Mouse (Mus musculus) midbrain, embryonic 15.5 days (tissue): Measurements from ENCODE around the gene Zfp385a. TPM values are rescaled to one million over a fixed set of nuclear protein-coding genes. Genes with fewer than 3 reads are reported as not detected.

Source experiments
- ATAC-seq: fragments of 200-750 bp; cut with Nextera tagmentation; replicated peaks from 2 replicates; pipeline ENCODE4 v1.8.0; 2017; ENCODE audit warnings: moderate TSS enrichment
- H3K27ac ChIP-seq: fragments of 300-500 bp; sonication (generic); 2 replicates; pipeline ENCODE4 v1.5.1; 2015; ENCODE audit warnings: mild to moderate bottlenecking, inconsistent platforms
- H3K27me3 ChIP-seq: fragments of 300-500 bp; sonication (generic); replicated peaks from 2 replicates; pipeline ENCODE4 v1.6.1; 2015; ENCODE audit warnings: inconsistent platforms
- H3K36me3 ChIP-seq: fragments of 300-500 bp; sonication (generic); replicated peaks from 2 replicates; pipeline ENCODE4 v1.6.1; 2015; ENCODE audit warnings: inconsistent platforms
- H3K4me1 ChIP-seq: fragments of 300-500 bp; sonication (generic); 2 replicates; pipeline ENCODE4 v1.6.1; 2015; ENCODE audit warnings: inconsistent platforms
- H3K4me2 ChIP-seq: fragments of 300-500 bp; sonication (generic); 2 replicates; pipeline ENCODE4 v1.6.1; 2015; ENCODE audit warnings: inconsistent platforms, mild to moderate bottlenecking, moderate library complexity
- H3K4me3 ChIP-seq: fragments of 300-500 bp; sonication (generic); 2 replicates; pipeline ENCODE4 v1.5.1; 2015; ENCODE audit warnings: mild to moderate bottlenecking, inconsistent platforms
- H3K9ac ChIP-seq: fragments of 300-500 bp; sonication (generic); 2 replicates; pipeline ENCODE4 v1.6.1; 2015; ENCODE audit warnings: mild to moderate bottlenecking, inconsistent platforms
- H3K9me3 ChIP-seq: fragments of 300-500 bp; sonication (generic); 2 replicates; pipeline ENCODE4 v1.6.1; 2016; ENCODE audit warnings: inconsistent platforms
- WGBS: fragments of 180-500 bp; shearing (Covaris S2); methylation state at CpG from one replicate; pipeline ENCODE4 v1.1.7; 2015; ENCODE audit warnings: mixed read lengths; 5-methylcytosine and 5-hydroxymethylcytosine counted together
- polyA plus RNA-seq: library from polyadenylated mRNA; unstranded; fragments of >200 nt; fragmentation: Nextera tagmentation; extraction: Ambion mirVana; gene quantifications from 2 replicates; pipeline ENCODE4 v1.2.1, GENCODE M21; 2015

Zfp385a gene
- polyA plus RNA-seq, 1 experiment from 2014 or later: 24.4 TPM

DNA sequence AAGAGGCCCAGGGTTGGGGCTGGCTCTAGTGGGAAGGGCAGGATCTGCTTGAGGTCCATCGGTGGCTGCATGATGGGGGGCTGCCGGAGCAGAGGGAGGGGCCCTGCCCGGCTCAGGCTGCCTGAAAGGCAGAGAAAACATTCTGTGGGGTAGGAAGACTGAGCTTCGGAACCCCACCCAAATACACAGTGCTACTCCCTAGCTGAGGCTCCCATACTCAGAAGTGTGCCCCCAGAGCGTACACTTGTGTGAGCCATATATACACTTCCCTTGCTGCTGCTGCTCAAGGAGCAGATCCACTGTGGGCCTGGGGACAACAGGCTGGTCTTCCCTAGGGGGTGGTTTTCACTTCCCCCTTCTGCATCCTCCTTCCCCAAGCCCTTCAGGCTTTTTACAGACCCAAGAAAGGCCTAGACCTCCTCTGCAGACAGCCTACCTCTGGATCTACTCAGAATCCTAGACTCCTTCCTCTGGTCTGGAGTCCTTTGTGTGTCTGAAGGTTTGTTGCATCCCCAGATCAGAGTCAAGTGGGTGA is 6.7 kb downstream of the Zfp385a start:
- Histone ChIP-seq H3K27me3 (no peaks in the 10 kb centered on the region), H3K4me1 (peaks cover 24% of the 10 kb centered on the region), H3K4me3 (no peak overlapping the region), H3K36me3 (no peaks in the 10 kb centered on the region), H3K27ac (no peak overlapping the region), H3K9ac (no peak overlapping the region), H3K4me2 (no peak overlapping the region), H3K9me3 (no peaks in the 10 kb centered on the region)
- WGBS: 43% methylated on average over 5 of the region's 5 CpGs
- no peak for ATAC-seq

GRCm38 (mm10) chr15:103323455-103324247 is 16.2 kb downstream of the Zfp385a start:
- peak overlapping the region; percentile 73 for H3K27ac ChIP-seq
- H3K4me3 ChIP-seq: peak overlapping the region; percentile 63
- H3K4me1 ChIP-seq: peaks cover 29% of the 10 kb centered on the region
- 1% methylated on average over 39 of the region's 40 CpGs for WGBS
- H3K9me3 ChIP-seq: no peaks in the 10 kb centered on the region
- H3K36me3 ChIP-seq: no peaks in the 10 kb centered on the region
- no peaks in the 10 kb centered on the region for H3K27me3 ChIP-seq
- peak; percentile 97 for ATAC-seq
- peak overlapping the region; percentile 83 for H3K9ac ChIP-seq
- peak overlapping the region; percentile 66 for H3K4me2 ChIP-seq

- WGBS: 0% methylated on average over 15 of the region's 26 CpGs
- H3K36me3 ChIP-seq: peaks cover 5% of the 10 kb centered on the region; the same call in 1 of the 2 replicates
- H3K9ac ChIP-seq: peak overlapping the region; percentile 83
- H3K4me2 ChIP-seq: peak overlapping the region; percentile 66
- peak overlapping the region; percentile 73 for H3K27ac ChIP-seq
- peak overlapping the region; percentile 63 for H3K4me3 ChIP-seq
- no peaks in the 10 kb centered on the region for H3K9me3 ChIP-seq
- peaks cover 29% of the 10 kb centered on the region for H3K4me1 ChIP-seq
- no peaks in the 10 kb centered on the region for H3K27me3 ChIP-seq
- peak; percentile 77 for ATAC-seq
Observed at GRCm38 (mm10) chr15:103323070-103323454, 16.8 kb downstream of the Zfp385a start.

GRCm38 (mm10) chr15:103322396-103322795 is 17.5 kb downstream of the Zfp385a start:
- 37% methylated on average over 4 of the region's 4 CpGs for WGBS
- Histone ChIP-seq H3K27me3 (no peaks in the 10 kb centered on the region), H3K4me1 (peaks cover 29% of the 10 kb centered on the region), H3K4me2 (peak overlapping the region; percentile 66), H3K27ac (peak overlapping the region; percentile 73; the same call in 1 of the 2 replicates), H3K9ac (peak overlapping the region; percentile 83), H3K36me3 (peaks cover 10% of the 10 kb centered on the region; the same call in 1 of the 2 replicates), H3K4me3 (peak overlapping the region; percentile 63), H3K9me3 (no peaks in the 10 kb centered on the region)
- ATAC-seq: no peak

DNA sequence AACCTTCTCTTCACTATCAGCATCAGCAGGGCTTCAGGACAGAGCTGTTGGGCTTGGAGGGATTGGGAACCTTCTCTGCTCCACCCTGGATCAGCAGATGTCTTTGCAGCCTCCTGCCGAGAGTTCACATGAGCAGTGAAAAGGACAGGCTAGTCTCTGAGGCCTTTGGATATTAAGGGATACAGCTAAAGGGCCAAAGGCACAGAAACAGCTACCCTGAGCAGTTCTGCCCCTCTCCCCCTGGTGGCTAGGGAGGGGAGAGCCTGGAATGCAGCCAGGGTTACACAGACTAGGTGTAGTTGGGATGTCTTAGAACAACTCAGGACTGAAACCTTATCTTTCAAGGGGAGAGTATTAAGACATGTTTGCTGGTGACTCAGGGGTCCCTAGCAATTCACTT is 18.8 kb downstream of the Zfp385a start:
- peaks cover 22% of the 10 kb centered on the region; the same call in 1 of the 2 replicates for H3K36me3 ChIP-seq
- no peak overlapping the region for H3K4me3 ChIP-seq
- ATAC-seq: no peak
- peaks cover 29% of the 10 kb centered on the region for H3K4me1 ChIP-seq
- 67% methylated on average over 1 of the region's 1 CpGs for WGBS
- no peaks in the 10 kb centered on the region for H3K27me3 ChIP-seq
- H3K9me3 ChIP-seq: no peaks in the 10 kb centered on the region
- no peak overlapping the region; the same call in 1 of the 2 replicates for H3K9ac ChIP-seq
- no peak overlapping the region for H3K4me2 ChIP-seq
- H3K27ac ChIP-seq: no peak overlapping the region

DNA sequence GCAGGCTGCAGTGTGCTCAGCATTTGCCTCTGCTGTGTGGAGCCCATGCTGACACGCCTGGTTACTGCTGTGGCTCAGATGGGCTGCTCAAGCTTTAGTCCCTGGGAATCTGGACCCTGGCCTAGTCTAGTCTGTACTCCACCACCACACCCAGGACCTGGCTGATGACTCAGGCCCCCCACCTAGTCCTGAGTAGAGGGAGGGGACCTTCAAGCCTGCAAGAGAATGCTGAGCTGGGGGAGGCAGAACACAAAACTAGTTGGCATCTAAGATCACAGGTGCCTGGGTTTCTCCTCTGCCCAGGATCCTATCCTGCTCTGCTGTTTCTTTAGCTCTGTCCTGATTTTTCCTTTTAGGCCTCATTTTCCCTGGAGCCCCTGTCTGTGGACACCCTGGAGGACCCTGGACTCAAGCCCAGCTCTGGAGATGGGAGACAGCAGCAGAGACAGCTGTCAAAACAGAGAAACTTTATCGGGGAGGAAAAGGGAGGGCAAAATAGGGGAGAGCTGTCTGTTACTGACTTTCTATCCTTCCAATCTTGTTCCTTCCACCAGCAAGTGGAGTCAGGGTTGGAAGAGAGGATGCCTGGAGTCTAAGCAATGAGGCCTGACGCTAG is 21.6 kb downstream of the Zfp385a start:
- Histone ChIP-seq H3K9me3 (no peaks in the 10 kb centered on the region), H3K4me1 (peaks cover 42% of the 10 kb centered on the region)

GRCm38 (mm10) chr15:103317731-103318130 is 22.2 kb downstream of the Zfp385a start:
- H3K36me3 ChIP-seq: peaks cover 27% of the 10 kb centered on the region; the same call in 1 of the 2 replicates
- H3K4me2 ChIP-seq: no peak overlapping the region
- H3K27me3 ChIP-seq: no peaks in the 10 kb centered on the region
- no peak overlapping the region for H3K27ac ChIP-seq
- H3K9me3 ChIP-seq: no peaks in the 10 kb centered on the region
- no peak overlapping the region for H3K9ac ChIP-seq
- WGBS: 85% methylated on average over 8 of the region's 8 CpGs
- ATAC-seq: no peak
- H3K4me1 ChIP-seq: peaks cover 42% of the 10 kb centered on the region
- H3K4me3 ChIP-seq: no peak overlapping the region

More for the DNA sequence above, 21.6 kb downstream of the Zfp385a start:
- H3K4me3 ChIP-seq: no peak overlapping the region
- H3K36me3 ChIP-seq: peaks cover 27% of the 10 kb centered on the region; the same call in 1 of the 2 replicates
- no peak overlapping the region for H3K27ac ChIP-seq
- 79% methylated on average over 3 of the region's 3 CpGs for WGBS
- ATAC-seq: no peak
- no peaks in the 10 kb centered on the region for H3K27me3 ChIP-seq
- H3K9ac ChIP-seq: no peak overlapping the region
- no peak overlapping the region for H3K4me2 ChIP-seq

- H3K36me3 ChIP-seq: peaks cover 27% of the 10 kb centered on the region; the same call in 1 of the 2 replicates
- no peak overlapping the region for H3K4me2 ChIP-seq
- no peaks in the 10 kb centered on the region for H3K9me3 ChIP-seq
- H3K4me3 ChIP-seq: no peak overlapping the region
- no peaks in the 10 kb centered on the region for H3K27me3 ChIP-seq
- H3K4me1 ChIP-seq: peaks cover 36% of the 10 kb centered on the region
- no peak overlapping the region for H3K27ac ChIP-seq
- no peak overlapping the region for H3K9ac ChIP-seq
- ATAC-seq: no peak
Observed at GRCm38 (mm10) chr15:103317120-103317519, 22.8 kb downstream of the Zfp385a start.

DNA sequence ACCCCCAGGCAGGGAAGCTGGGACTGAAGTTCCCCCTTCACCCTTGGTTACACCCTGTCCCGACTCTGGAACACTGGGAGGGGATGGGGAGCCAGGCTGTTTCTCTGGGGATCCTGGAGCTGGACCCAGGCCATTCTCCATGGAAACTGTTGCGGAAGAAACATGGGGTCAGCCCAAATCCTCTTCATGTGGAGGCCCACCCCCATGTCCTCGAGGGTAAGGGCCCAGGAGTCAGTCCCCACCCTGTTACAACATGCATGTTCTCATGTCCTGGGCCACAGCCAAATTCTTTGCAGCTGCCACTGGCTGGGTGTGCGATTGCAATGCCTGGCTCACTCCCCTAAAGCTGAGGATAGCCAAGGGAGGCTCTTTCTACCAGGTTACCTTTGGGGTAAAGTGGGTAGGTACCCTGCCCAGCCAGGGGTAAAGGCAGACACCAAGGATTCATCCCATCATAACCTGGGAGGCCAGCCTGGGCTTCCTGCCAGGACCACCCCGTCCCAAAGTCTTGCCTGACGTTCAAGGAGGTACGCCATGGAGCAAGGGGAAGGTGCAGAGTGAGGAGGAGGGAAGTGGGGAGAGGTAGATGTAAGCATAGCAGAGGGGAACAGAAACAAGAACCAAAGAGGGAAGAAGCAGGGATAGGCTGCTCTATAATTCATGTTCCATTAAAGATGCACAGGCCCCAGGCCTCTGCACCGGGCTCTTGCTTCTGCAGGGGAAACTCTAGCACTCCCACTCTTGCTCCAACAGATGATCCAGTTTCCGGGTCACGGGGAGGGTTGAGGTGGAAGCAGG is 23.7 kb downstream of the Zfp385a start:
- Histone ChIP-seq H3K27ac (no peak overlapping the region), H3K9me3 (no peaks in the 10 kb centered on the region), H3K36me3 (peaks cover 27% of the 10 kb centered on the region; the same call in 1 of the 2 replicates), H3K9ac (no peak overlapping the region), H3K4me2 (no peak overlapping the region), H3K4me3 (no peak overlapping the region), H3K27me3 (no peaks in the 10 kb centered on the region), H3K4me1 (peaks cover 26% of the 10 kb centered on the region)
- ATAC-seq: peak; percentile 1; the same call in 1 of the 2 replicates
- WGBS: 84% methylated on average over 10 of the region's 10 CpGs

DNA sequence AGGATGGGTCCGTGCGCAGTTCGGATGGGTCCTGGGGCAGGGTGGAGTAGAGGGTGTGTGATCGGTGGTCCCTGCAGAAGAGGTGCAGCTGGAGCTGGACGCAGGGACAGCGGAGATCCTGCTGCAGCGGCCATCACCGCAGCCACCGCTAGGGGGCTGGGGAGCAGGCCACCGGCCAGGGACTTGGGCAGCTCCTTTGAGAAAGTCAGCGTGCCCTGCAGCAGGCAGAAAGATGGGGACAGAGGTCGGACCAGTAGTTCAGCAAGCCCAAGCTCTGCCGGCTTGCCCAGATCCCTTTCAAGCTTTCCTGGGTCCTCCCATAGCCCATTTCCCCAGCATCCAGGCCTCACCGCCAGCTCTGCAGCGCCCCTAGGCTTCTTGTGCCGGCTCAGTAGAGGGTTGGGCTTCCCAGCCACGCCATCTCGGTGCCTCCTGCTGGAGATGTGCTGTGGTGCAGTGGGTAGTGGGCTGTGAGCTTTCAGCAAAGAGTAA is 24.8 kb downstream of the Zfp385a start:
- Histone ChIP-seq H3K9ac (no peak overlapping the region; the same call in 1 of the 2 replicates), H3K4me3 (no peak overlapping the region), H3K4me1 (peaks cover 20% of the 10 kb centered on the region), H3K36me3 (peaks cover 27% of the 10 kb centered on the region; the same call in 1 of the 2 replicates), H3K4me2 (peak overlapping the region; percentile 40), H3K9me3 (no peaks in the 10 kb centered on the region), H3K27me3 (no peaks in the 10 kb centered on the region), H3K27ac (peak overlapping the region; percentile 55)
- peak; percentile 64 for ATAC-seq
- 3% methylated on average over 18 of the region's 18 CpGs for WGBS

DNA sequence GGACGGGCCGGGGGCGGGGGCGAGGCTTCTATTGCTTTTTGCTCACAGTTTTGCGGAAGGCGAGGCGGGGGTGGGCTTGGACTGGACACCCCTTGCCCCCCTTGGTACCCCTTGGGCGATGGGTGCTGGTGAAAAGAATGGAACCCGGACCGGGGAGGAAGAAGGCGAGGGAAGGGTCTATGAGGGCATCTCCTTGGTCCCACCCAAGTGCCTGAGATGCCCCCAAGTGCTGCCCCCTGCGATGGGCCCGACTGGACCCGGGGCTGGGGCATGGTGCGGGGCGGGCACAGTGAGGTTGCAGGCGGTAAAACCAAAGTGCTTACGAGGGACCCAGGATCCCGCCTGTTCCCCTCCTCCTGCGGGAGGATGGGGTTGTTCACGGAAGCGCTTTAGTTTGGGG is 25.7 kb downstream of the Zfp385a start:
- no peak overlapping the region for H3K9ac ChIP-seq
- H3K36me3 ChIP-seq: peaks cover 27% of the 10 kb centered on the region; the same call in 1 of the 2 replicates
- H3K4me2 ChIP-seq: peak overlapping the region; percentile 40; the same call in 1 of the 2 replicates
- ATAC-seq: no peak; the same call in 1 of the 2 replicates
- no peaks in the 10 kb centered on the region for H3K27me3 ChIP-seq
- H3K27ac ChIP-seq: 0 out of 2 replicates have a peak overlapping the region, but pooled peaks have one; percentile 31
- H3K4me3 ChIP-seq: no peak overlapping the region
- H3K4me1 ChIP-seq: peaks cover 20% of the 10 kb centered on the region
- H3K9me3 ChIP-seq: no peaks in the 10 kb centered on the region
- WGBS: 36% methylated on average over 22 of the region's 22 CpGs
